Mouse (Mus musculus): ENCODE measurements around the gene Large1.

Large1 gene

GRCm38 (mm10) chr8:73242066-73242465 lies 111.3 kb downstream of the Large1 start:
- peaks cover 4% of the 10 kb centered on the region; the same call in 1 of the 2 replicates for H3K36me3 ChIP-seq (ENCODE audit: insufficient read depth, low read length)
- no peak for TF ChIP-seq CTCF (conservative IDR thresholded peaks at IDR 0.05; ENCODE audit: low read length)
- no peak for TF ChIP-seq POU5F1 (IDR thresholded peaks at IDR 0.05; ENCODE audit: borderline replicate concordance, low read length)

GRCm38 (mm10) chr8:73234209-73234608 lies 119.1 kb downstream of the Large1 start:
- H3K4me3 ChIP-seq (replicated peaks; ENCODE audit: low read length) = no peak overlapping the region
- no peaks in the 10 kb centered on the region; the same call in 1 of the 2 replicates for H3K4me1 ChIP-seq (replicated peaks; ENCODE audit: low read depth, low read length)
- TF ChIP-seq POU5F1 (IDR thresholded peaks at IDR 0.05; ENCODE audit: borderline replicate concordance, low read length) (no peak), CTCF (conservative IDR thresholded peaks at IDR 0.05; ENCODE audit: low read length) (no peak), NANOG (IDR thresholded peaks at IDR 0.05; ENCODE audit: borderline replicate concordance, low read length) (no peak)
- no peaks in the 10 kb centered on the region for H3K27me3 ChIP-seq (ENCODE audit: insufficient read depth, low read length)
- no peaks in the 10 kb centered on the region for H3K9me3 ChIP-seq (ENCODE audit: low read length)
- H3K36me3 ChIP-seq (ENCODE audit: insufficient read depth, low read length) = no peaks in the 10 kb centered on the region

More at GRCm38 (mm10) chr8:73242066-73242465, 111.3 kb downstream of the Large1 start:
- no peaks in the 10 kb centered on the region for H3K27me3 ChIP-seq (ENCODE audit: insufficient read depth, low read length)
- no peaks in the 10 kb centered on the region for H3K4me1 ChIP-seq (replicated peaks; ENCODE audit: low read depth, low read length)
- no peak overlapping the region for H3K4me3 ChIP-seq (replicated peaks; ENCODE audit: low read length)
- peaks cover 57% of the 10 kb centered on the region for H3K9me3 ChIP-seq (ENCODE audit: low read length)

GRCm38 (mm10) chr8:73233358-73234041 lies 119.8 kb downstream of the Large1 start:
- Histone ChIP-seq H3K27me3 (ENCODE audit: insufficient read depth, low read length) (no peaks in the 10 kb centered on the region), H3K4me1 (replicated peaks; ENCODE audit: low read depth, low read length) (no peaks in the 10 kb centered on the region; the same call in 1 of the 2 replicates), H3K4me3 (replicated peaks; ENCODE audit: low read length) (no peak overlapping the region), H3K9me3 (ENCODE audit: low read length) (no peaks in the 10 kb centered on the region), H3K36me3 (ENCODE audit: insufficient read depth, low read length) (no peaks in the 10 kb centered on the region)
- TF ChIP-seq POU5F1 (IDR thresholded peaks at IDR 0.05; ENCODE audit: borderline replicate concordance, low read length) (no peak), NANOG (IDR thresholded peaks at IDR 0.05; ENCODE audit: borderline replicate concordance, low read length) (no peak), CTCF (conservative IDR thresholded peaks at IDR 0.05; ENCODE audit: low read length) (peak; percentile 46)

- H3K4me3 ChIP-seq (replicated peaks; ENCODE audit: low read length) = no peak overlapping the region
- peaks cover 10% of the 10 kb centered on the region for H3K4me1 ChIP-seq (replicated peaks; ENCODE audit: low read depth, low read length)
- no peaks in the 10 kb centered on the region for H3K27me3 ChIP-seq (ENCODE audit: insufficient read depth, low read length)
- H3K36me3 ChIP-seq (ENCODE audit: insufficient read depth, low read length) = no peaks in the 10 kb centered on the region
- no peaks in the 10 kb centered on the region for H3K9me3 ChIP-seq (ENCODE audit: low read length)
- TF ChIP-seq CTCF (conservative IDR thresholded peaks at IDR 0.05; ENCODE audit: low read length) (no peak), POU5F1 (IDR thresholded peaks at IDR 0.05; ENCODE audit: borderline replicate concordance, low read length) (no peak), NANOG (IDR thresholded peaks at IDR 0.05; ENCODE audit: borderline replicate concordance, low read length) (no peak)
Measured at GRCm38 (mm10) chr8:73226841-73227240, 126.5 kb downstream of the Large1 start.

- TF ChIP-seq POU5F1 (IDR thresholded peaks at IDR 0.05; ENCODE audit: borderline replicate concordance, low read length) (no peak), NANOG (IDR thresholded peaks at IDR 0.05; ENCODE audit: borderline replicate concordance, low read length) (no peak), CTCF (conservative IDR thresholded peaks at IDR 0.05; ENCODE audit: low read length) (no peak)
- H3K9me3 ChIP-seq (ENCODE audit: low read length) = no peaks in the 10 kb centered on the region
- H3K4me1 ChIP-seq (replicated peaks; ENCODE audit: low read depth, low read length) = peaks cover 10% of the 10 kb centered on the region
- no peaks in the 10 kb centered on the region for H3K27me3 ChIP-seq (ENCODE audit: insufficient read depth, low read length)
- H3K4me3 ChIP-seq (replicated peaks; ENCODE audit: low read length) = no peak overlapping the region
- no peaks in the 10 kb centered on the region for H3K36me3 ChIP-seq (ENCODE audit: insufficient read depth, low read length)
Measured at GRCm38 (mm10) chr8:73225654-73226053, 127.7 kb downstream of the Large1 start.

- H3K4me1 ChIP-seq (replicated peaks; ENCODE audit: low read depth, low read length) = no peaks in the 10 kb centered on the region
- TF ChIP-seq CTCF (conservative IDR thresholded peaks at IDR 0.05; ENCODE audit: low read length) (no peak), NANOG (IDR thresholded peaks at IDR 0.05; ENCODE audit: borderline replicate concordance, low read length) (no peak), POU5F1 (IDR thresholded peaks at IDR 0.05; ENCODE audit: borderline replicate concordance, low read length) (no peak)
Measured at GRCm38 (mm10) chr8:73219178-73219811, 134.0 kb downstream of the Large1 start.

GRCm38 (mm10) chr8:73206831-73207230 lies 146.5 kb downstream of the Large1 start:
- H3K4me1 ChIP-seq (replicated peaks; ENCODE audit: low read depth, low read length) = no peaks in the 10 kb centered on the region
- no peak overlapping the region for H3K4me3 ChIP-seq (replicated peaks; ENCODE audit: low read length)
- no peak for TF ChIP-seq CTCF (conservative IDR thresholded peaks at IDR 0.05; ENCODE audit: low read length)
- TF ChIP-seq NANOG (IDR thresholded peaks at IDR 0.05; ENCODE audit: borderline replicate concordance, low read length) = no peak
- TF ChIP-seq POU5F1 (IDR thresholded peaks at IDR 0.05; ENCODE audit: borderline replicate concordance, low read length) = no peak
- peaks cover 2% of the 10 kb centered on the region; the same call in 1 of the 2 replicates for H3K9me3 ChIP-seq (ENCODE audit: low read length)
- H3K27me3 ChIP-seq (ENCODE audit: insufficient read depth, low read length) = no peaks in the 10 kb centered on the region
- H3K36me3 ChIP-seq (ENCODE audit: insufficient read depth, low read length) = no peaks in the 10 kb centered on the region

More at GRCm38 (mm10) chr8:73219178-73219811, 134.0 kb downstream of the Large1 start:
- no peaks in the 10 kb centered on the region for H3K9me3 ChIP-seq (ENCODE audit: low read length)
- no peaks in the 10 kb centered on the region for H3K36me3 ChIP-seq (ENCODE audit: insufficient read depth, low read length)
- H3K4me3 ChIP-seq (replicated peaks; ENCODE audit: low read length) = no peak overlapping the region
- H3K27me3 ChIP-seq (ENCODE audit: insufficient read depth, low read length) = no peaks in the 10 kb centered on the region

- Histone ChIP-seq H3K36me3 (ENCODE audit: insufficient read depth, low read length) (no peaks in the 10 kb centered on the region; the same call in 1 of the 2 replicates), H3K27me3 (ENCODE audit: insufficient read depth, low read length) (no peaks in the 10 kb centered on the region), H3K4me3 (replicated peaks; ENCODE audit: low read length) (no peak overlapping the region), H3K4me1 (replicated peaks; ENCODE audit: low read depth, low read length) (peaks cover 7% of the 10 kb centered on the region; the same call in 1 of the 2 replicates), H3K9me3 (ENCODE audit: low read length) (peaks cover 13% of the 10 kb centered on the region; the same call in 1 of the 2 replicates)
- TF ChIP-seq CTCF (conservative IDR thresholded peaks at IDR 0.05; ENCODE audit: low read length) = peak; percentile 36
- no peak for TF ChIP-seq POU5F1 (IDR thresholded peaks at IDR 0.05; ENCODE audit: borderline replicate concordance, low read length)
Measured at GRCm38 (mm10) chr8:73201854-73202253, 151.5 kb downstream of the Large1 start.

Data from E14TG2a.4 (cell line).